Mouse (Mus musculus) mesoderm, embryonic 11.5 days (tissue): ENCODE measurements around the gene Smo.
"Not testable (repeated sequence)": the region's sequence is repeated elsewhere in the genome, so short reads cannot be mapped to it uniquely, and the experiment has no call there.

Experiments
- DNase-seq: peaks from one replicate; pipeline ENCODE4 v3.0.0-alpha.2; 2012; ENCODE audit warnings: low read depth, low spot score

Gene Smo

DNA sequence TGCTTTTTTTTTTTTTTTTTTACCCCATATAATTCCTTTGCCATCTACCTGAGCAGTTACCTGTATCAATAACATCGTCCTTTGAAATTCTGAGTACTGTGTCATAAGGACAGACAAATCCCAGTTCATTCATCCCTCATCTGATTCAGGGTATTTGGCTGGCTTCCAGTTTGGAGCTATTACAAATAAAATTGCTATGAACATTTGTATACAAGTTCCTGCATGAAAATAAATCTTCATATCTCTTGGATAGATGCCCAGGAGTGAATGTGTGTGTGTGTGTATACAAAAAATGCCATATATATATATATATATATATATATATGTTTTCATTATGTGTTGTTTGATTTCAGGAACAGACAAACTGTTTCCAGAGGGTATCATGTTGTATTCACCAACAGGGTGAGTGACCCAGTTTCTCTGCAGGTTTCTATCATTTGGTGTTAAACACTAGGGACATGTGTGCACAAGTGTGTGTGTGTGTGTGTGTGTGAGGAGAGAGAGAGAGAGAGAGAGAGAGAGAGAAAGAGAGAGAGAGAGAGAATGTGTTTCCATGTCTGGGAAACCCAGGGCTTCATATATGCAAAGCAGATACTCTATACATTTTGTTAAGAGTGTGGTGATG, 8.6 kb upstream of the Smo start:
- no peak for DNase-seq

DNA sequence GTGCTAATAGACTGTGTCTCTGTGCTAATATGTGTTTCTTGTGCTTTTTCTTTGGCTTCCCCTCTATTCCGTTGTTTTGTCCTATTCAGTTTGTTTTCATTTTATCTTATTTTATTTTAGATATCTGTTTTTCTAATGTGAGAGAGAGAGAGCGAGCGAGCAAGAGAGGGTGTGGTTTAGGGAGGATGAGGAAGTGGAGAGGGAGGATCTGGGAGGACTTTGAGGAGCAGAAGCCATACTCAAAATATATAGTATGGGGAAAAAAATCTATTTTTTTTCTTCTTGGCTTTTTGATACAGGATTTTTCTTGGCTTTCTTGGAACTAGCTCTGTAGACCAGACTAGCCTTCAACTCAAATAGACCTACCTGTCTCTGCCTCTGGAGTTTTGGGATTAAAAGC, 7.3 kb upstream of the Smo start:
- DNase-seq = no peak

DNA sequence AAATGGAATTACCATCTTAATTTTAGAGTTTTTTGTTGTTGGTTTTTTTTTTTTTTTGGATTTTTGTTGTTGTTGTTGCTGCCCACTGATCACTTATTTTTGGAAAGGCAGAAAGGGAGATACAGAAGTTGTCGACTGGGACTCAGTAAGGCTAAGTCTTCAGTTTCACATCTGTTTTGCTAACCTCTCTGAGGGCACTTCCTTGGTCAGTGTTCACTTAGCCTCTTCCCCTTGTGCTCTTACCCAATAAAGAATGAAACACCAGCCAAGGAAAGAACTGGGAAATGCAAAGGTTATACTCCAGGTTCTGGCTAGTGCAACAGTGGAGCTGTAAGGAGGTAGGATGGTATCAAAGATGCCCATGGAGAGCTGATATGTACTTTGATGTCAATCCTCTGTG, 5.8 kb upstream of the Smo start:
- DNase-seq = no peak

DNA sequence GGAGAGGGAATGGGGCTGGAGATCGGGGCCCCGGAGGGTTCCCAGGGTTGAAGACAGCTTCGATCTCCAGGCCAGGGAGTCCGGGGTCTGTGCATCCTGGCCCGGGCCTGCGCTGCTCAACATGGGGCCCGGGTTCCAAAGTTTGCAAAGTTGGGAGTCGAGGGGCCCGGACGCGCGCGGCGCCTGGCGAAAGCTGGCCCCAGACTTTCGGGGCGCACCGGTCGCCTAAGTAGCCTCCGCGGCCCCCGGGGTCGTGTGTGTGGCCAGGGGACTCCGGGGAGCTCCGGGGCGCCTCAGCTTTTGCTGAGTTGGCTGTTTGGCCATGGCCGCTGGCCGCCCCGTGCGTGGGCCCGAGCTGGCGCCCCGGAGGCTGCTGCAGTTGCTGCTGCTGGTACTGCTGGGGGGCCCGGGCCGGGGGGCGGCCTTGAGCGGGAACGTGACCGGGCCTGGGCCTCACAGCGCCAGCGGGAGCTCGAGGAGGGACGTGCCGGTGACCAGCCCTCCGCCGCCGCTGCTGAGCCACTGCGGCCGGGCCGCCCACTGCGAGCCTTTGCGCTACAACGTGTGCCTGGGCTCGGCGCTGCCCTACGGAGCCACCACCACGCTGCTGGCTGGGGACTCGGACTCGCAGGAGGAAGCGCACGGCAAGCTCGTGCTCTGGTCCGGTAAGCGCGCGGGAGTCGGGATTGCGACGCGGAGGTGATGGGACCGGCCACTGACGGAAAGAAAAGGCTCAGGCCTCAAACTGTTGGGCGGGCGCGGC, 567 bp downstream of the Smo start:
- peak; percentile 71 for DNase-seq

DNA sequence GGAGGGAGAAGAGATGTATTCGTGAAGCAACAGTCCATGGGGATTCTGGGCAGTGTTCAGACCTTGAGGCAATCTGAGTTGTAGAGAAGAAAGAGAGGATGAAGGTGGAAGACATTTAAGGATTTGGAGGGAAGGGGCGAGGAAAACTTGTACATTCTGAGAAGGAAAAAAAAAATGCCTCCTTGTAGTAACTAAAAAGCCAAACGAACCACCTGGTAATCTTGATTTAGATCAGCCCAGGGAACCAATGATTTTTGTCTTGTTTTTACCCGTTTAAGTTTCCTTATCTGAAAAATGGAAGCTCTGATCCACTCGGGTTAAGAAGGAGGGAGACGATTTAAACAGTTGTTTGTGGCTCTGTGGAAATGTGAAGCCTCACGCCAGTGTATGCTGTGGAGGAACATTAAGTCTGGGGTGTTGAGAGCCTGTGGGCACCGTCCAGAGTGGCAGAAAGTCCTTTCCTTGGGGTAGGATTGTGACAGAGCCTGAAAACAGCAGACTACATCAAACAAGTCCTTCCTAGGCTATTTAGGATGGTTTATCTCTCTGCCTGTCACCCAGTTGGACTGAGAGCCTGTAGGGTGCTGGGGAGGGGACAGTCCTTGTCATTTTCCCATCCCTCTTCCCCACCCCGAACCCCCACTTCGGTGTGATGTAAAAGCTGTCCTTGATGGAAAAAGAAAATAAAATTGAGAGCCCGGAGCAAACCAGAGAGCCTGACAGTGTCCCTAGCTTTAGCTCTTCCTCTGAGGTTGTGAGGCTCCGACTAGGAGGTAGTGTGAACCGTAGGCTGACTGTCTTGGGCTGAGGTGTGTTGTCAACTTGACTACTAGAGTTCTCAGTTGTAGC, 1.5 kb downstream of the Smo start:
- no peak for DNase-seq

DNA sequence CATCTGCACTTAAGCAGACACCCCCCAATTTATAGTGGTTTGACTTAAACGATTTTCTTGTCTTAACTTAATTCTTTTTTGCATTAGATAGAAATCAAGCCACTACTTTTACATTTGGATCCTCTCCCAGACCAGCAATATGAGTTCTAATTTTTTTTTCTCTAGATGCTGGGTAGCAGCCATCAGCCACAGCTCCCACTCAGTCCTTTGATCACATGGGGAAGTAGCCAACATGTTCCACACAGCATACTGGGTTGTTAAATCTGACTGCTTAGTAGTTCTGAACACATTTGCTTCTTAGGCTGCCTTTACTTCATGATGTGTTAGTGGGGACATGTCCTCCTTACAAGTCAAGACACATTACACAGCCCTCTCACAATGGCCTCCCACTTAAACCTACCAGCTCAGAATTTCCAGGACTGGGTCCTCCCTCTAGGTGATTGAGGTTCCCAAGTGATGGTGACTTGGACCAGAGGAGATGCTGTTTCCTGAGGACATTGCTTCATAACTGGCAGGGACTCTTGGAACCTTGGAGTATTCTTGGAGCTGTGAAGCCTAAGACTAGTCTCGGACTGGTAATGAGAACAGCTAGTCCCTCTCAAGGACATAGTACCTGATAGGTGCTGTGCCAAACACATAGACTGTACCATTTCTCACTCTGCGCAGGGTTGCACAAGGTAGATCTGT, 16.3 kb downstream of the Smo start:
- no peak for DNase-seq

DNA sequence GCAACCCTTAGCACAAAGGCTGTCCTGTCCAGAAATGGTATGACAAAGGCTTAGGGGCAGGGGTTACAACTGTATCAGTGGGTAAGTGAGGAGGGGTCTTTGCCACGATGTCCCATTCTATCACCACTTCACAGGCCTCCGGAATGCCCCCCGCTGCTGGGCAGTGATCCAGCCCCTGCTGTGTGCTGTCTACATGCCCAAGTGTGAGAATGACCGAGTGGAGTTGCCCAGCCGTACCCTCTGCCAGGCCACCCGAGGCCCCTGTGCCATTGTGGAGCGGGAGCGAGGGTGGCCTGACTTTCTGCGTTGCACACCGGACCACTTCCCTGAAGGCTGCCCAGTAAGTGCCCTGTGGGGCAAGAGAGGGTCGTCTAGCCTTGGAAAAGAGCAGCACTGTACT, 18.0 kb downstream of the Smo start:
- DNase-seq = no peak

DNA sequence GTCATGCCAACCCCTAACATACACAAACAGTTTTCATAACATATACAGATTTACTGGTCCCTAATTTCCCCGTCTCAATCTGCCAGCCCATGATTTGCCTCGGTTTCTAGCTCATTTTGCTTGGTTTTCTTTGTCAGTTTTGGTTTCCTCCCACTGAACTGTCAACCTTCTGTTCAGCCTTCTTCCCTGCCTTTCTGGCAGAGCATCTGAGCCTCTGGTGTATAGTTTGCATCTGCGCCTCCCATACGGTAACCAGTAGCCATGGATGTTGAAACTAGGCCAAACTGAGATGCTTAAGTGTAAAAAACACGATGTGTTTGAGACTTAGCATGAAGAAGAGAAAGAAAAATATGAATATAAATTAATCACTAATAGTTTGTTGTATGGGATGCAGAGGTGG, 20.7 kb downstream of the Smo start:
- no peak for DNase-seq

DNA sequence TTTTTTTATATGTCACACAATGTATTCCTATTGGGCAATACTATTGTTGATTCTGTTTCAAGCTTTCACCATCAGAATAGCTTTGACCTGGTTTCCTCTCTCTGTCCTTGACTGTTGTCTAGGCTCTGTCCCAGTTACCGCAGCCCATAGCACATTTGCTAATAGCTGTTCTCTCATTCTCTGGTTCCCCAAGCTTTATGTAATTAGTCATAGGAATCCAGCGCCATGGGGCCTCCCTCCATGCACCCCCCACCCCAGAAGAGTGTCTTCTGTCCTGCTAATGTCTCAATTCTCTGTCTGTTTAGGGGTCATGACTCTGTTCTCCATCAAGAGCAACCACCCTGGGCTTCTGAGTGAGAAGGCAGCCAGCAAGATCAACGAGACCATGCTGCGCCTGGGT, 21.2 kb downstream of the Smo start:
- no peak for DNase-seq

DNA sequence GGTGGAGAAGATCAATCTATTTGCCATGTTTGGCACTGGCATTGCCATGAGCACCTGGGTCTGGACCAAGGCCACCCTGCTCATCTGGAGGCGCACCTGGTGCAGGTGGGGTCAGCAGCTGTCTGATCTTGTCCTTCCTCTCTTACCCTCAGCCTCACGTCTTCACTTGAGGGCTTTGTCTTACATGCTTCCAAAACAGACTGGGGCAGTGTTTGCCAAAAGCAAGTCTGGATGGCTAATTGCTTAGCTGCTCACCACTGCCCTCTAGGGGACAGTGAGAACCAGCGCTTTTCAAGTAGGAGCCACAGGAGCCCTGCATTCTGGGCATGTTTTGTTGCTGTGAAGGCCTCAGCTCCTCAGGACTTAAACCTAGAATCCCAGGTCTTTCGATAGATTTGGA, 23.1 kb downstream of the Smo start:
- DNase-seq = peak; percentile 86

DNA sequence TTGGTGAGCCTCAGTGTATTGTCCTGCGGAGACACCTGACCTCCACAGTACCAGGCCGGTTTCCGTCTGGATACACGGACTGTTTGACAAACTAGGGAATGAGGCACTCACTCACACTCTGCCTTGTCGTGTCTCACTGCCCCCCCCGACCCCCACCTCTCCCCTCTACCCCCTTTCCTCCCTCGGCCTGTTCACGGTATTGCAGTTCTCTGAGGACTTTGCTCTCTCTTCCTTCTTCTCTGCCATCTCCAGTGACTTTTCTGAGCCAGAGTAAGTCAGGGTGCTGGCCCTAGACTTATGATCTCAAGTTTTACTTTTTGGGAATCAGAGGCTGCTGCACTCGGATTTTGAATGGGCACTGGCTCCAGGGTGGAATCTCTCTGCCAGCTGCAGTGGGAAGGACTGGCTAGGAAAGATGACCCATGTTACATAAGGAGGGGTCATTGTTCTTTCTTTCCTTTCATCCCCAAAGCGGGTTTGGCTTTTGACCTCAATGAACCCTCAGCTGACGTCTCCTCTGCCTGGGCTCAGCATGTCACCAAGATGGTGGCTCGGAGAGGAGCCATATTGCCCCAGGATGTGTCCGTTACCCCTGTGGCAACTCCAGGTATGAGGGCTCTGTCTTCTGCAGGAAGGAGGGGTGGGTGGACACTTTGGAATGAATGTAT, 23.8 kb downstream of the Smo start:
- no peak for DNase-seq

DNA sequence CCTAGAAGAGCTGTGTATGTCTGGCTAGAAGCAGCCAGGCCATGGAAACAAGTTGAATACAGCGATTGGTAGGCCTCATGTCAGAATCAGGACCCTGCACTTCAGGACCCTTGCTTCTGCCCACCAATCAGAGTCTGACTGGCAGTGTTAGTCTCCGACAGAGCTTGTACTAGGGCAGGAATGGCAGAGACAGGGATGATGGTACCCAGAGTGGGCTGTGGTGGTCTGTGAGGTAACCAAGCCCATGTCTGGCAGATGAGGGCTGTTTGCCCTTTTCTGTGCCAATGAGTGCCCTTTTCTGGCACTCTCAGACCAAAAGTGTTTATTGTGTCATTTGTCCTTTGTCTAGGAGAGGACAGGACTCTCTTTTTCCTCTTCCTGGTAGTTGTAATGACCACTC, 25.1 kb downstream of the Smo start:
- not testable (repeated sequence) for DNase-seq

DNA sequence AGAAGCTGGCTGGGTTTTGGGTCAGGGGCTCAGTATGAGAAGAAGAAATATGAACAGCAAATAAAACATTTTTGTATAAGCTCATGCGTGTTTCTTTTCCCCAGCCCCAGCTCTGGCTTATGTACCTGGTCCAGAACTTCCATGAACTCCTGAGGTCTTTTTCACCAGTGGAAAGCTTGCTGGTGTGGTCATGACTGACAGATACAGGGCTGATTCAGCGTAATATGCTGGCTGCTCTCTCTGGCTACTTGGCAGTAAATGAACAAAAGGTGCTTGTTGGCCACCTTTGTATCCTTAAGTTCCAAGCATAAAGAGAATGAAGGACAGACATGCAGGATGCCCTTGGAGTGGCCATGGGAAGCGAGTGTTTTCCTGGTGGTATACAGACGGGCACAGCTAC, 26.0 kb downstream of the Smo start:
- DNase-seq = no peak

DNA sequence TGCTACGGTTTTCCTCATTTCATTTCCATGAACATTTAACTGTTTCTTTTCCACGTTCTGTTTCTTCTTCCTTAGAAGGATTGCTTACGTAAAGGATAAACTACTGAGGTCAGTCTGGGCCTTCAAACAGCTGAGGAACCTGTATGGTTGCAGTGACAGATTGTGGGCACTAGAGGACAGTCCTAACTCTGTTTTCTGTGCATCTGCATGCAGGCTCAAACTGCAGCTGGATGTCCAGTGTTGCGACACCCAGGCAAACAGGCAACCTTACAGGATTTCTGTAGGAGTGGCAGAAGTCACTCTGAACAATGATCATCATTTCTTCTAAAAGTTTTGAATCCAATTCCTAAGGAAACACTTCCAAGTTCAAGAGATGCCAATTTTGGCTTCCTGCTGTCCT, 27.2 kb downstream of the Smo start:
- DNase-seq = peak; percentile 42

DNA sequence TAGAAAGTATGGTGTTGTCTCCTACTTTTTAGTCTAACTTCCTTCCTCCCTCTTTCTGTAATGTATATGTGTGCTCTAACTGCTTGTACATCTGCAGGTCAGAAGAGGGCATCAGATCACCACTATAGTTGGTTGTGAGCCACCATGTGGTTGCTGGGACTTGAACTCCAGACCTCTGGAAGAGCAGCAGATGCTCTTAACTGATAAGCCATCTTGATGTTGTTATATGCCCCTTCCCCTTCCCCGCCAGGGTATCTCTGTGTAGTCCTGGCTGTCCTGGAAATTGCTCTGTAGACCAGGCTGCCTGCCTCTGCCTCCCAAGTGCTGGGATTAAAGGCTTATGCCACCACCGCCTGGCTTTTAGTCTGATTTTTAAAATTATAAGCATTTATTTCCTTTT, 31.6 kb downstream of the Smo start:
- DNase-seq = no peak

DNA sequence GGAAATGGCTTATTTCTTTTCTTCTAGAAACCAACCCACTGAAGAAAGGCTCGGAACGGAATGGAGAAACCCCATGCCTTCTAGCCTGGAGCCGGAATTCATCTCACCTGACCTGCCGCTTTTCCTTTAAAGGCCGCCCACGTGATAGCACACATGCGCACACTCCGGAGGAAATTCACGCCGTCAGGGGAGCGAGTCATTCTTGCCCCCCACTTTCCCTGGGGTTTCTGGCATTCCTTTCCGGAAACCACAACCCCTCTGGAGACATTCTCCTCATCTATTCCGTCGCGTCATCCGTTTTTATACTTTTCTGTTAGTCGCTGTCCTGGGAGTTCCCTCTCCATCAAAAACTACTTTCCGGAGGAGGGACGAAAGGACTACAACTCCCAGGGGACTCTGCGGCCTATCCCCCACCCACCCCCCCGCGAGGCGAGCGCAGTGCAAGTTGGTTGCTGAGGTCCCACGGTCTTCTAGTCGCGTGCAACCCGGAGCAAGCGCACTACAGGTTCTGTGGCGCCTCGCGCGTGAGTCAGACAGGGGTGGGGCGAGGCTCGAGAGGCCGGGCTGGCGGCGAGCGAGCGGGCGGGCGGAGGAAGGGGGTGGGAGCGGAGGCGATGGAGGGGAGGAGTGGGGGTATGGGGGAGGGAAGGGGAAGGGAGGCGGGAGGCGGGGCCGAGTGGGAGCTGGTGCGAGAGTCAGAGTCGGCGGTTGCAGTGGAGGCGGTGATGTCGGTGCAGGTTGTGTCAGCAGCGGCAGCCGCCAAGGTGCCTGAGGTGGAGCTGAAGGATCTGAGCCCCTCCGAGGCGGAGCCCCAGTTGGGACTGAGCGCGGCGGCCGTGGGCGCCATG, 32.7 kb downstream of the Smo start, which contains the start of gene Ahcyl2:
TSS of gene Ahcyl2 (plus strand) at position 199 of the 848 bp plus-strand sequence.
- peak; percentile 97 for DNase-seq

DNA sequence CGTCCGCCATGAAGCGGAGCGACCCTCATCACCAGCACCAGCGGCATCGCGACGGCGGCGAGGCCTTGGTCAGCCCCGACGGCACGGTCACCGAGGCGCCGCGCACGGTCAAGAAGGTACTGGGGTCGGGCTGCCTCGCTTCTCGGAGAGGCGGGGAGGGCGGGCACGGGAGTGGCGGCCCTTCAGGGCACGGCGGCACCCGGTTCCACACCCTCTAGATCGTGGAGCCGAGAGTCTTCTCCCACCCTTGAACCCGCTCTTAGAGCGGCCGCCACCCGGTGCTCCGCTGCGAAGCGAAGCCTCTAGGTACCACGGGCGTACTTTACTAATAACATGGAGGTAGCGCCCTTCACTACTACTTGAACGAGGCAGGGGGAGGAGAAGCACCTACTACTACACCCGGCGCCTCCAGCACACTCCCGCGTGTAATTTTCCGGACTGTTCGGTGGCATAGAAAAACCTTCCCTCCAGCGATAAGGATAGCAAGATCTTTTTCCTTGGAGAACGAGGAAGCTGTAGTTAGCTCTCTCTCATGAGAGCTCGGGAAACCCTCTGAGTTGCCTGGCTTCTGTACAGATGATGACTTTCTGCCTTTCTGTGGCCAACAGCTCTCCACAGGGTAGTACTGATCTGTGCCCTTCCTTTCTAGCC, 33.6 kb downstream of the Smo start:
- peak; percentile 29 for DNase-seq

DNA sequence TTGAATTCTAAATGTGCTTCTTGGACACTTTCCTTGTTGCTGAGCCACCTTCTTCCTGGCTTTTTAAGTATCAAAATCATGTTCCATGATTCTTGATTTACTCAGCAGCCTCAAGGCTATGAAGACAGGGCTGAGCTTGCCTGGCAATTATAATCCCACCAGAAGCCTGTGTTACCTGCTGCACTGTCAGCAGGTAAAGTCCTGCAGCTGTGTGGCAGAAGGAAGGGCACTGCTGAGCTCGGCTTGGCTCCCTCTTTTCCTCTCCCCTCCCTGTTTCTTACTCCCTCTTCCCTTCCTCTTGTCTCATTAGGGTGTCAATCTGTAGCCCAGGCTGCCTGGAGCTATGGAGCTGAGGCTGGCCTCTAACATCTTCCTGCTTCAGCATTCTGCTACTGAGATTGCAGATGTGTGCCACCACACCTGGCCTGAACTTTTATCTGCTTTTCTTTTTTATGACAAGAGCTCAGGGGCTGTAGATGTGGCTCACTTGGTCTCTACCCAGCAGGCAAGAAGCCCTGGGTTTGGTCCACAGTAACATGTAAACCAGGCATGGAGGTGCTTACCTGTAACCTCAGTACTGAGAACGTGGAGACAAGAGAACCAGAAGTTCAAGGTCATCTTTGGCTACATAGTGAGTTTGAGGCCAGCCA, 35.5 kb downstream of the Smo start:
- no peak for DNase-seq

DNA sequence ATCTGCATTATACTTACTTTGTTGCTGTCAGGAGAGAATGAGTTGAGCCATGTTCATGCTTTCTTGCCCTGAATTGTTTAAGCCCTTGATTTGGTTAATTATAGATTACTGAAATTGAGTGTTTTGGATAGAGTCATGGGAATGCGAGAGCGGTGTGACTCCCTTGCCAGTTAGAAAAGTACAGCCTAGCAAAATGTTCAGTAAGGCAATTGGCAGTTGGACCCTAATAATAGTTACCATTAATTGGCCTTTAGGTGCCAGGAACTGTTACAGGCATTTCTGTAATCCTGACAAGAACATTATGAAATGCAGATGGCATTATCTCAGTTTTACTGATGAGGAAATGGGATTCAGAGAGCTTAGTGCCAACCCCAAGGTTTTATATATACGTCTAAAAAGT, 36.9 kb downstream of the Smo start:
- DNase-seq = no peak
